Mouse (Mus musculus) MEL (cell line): Measurements from ENCODE around the gene Pdzd2. TPM values are rescaled to one million over a fixed set of nuclear protein-coding genes. Genes with fewer than 3 reads are reported as not detected.

Experiments
- DNase-seq: peaks from one replicate; pipeline ENCODE4 v3.0.0; 2011; ENCODE audit warnings: low read depth, low spot score
- H3K27ac ChIP-seq: 2 replicates; pipeline ENCODE4 v1.5.1; 2012; ENCODE audit warnings: low read depth, mild to moderate bottlenecking, control low read depth, low read length, moderate library complexity; ENCODE audit not compliant: control insufficient read depth
- H3K27me3 ChIP-seq, 2 experiments: fragments of 150-350 bp in 1 of 2; sonication (generic) in 1 of 2; 2 replicates each; pipeline ENCODE4 v1.6.1; 2012; ENCODE audit warnings: low read length in 2 of 2, mild to moderate bottlenecking in 2 of 2, improper control_type of control experiment in 1 of 2, moderate library complexity in 1 of 2; ENCODE audit not compliant: insufficient read depth in 2 of 2, control insufficient read depth in 1 of 2
- H3K36me3 ChIP-seq, 2 experiments: 2 replicates each; pipeline ENCODE4 v1.6.1; 2012 to 2014; ENCODE audit warnings: low read length in 2 of 2, improper control_type of control experiment in 1 of 2, inconsistent platforms in 1 of 2, mild to moderate bottlenecking in 1 of 2; ENCODE audit not compliant: insufficient read depth in 2 of 2, control insufficient read depth in 1 of 2
- H3K4me1 ChIP-seq, 2 experiments: fragments of 150-350 bp in 1 of 2; sonication (generic) in 1 of 2; 2 replicates each; pipeline ENCODE4 v1.6.1; 2012; ENCODE audit warnings: low read length in 2 of 2, improper control_type of control experiment in 1 of 2, mild to moderate bottlenecking in 1 of 2; ENCODE audit not compliant: insufficient read depth in 2 of 2, control insufficient read depth in 1 of 2
- H3K4me3 ChIP-seq, 2 experiments: fragments of 150-350 bp in 1 of 2; sonication (generic) in 1 of 2; 2 replicates each; pipeline ENCODE4 v1.5.1; 2012; ENCODE audit warnings: low read depth in 2 of 2, low read length in 2 of 2, mild to moderate bottlenecking in 2 of 2, moderate library complexity in 2 of 2, control low read depth in 1 of 2, improper control_type of control experiment in 1 of 2; ENCODE audit not compliant: control insufficient read depth in 1 of 2, insufficient read depth in 1 of 2
- H3K79me2 ChIP-seq: 2 replicates; pipeline ENCODE4 v1.6.1; 2012; ENCODE audit warnings: mild to moderate bottlenecking, low read length, moderate library complexity; ENCODE audit not compliant: control insufficient read depth, poor library complexity, insufficient read depth
- H3K9ac ChIP-seq: 2 replicates; pipeline ENCODE4 v1.6.1; 2012; ENCODE audit warnings: low read depth, mild to moderate bottlenecking, control low read depth, low read length, moderate library complexity; ENCODE audit not compliant: control insufficient read depth, poor library complexity, severe bottlenecking
- H3K9me3 ChIP-seq: fragments of 150-350 bp; sonication (generic); replicated peaks from 2 replicates; pipeline ENCODE4 v1.6.1; 2012; ENCODE audit warnings: mild to moderate bottlenecking, low read length, improper control_type of control experiment, moderate library complexity; ENCODE audit not compliant: insufficient read depth
- BHLHE40 ChIP-seq: IDR thresholded peaks from 2 replicates; pipeline ENCODE4 v1.6.1; 2012; ENCODE audit warnings: low read depth, mild to moderate bottlenecking, inconsistent platforms, low read length, improper control_type of control experiment, borderline replicate concordance
- CHD2 ChIP-seq: IDR thresholded peaks from 2 replicates; pipeline ENCODE4 v1.6.1; 2011; ENCODE audit warnings: low read length, improper control_type of control experiment
- CTCF ChIP-seq, 3 experiments: IDR thresholded peaks in 2 of 3; conservative IDR thresholded peaks in 1 of 3; 2 replicates each; pipeline ENCODE4 v1.5.1; 2011 to 2012; ENCODE audit warnings: low read length in 3 of 3, low read depth in 2 of 3, mild to moderate bottlenecking in 2 of 3, improper control_type of control experiment in 1 of 3, inconsistent platforms in 1 of 3, mixed read lengths in 1 of 3, moderate library complexity in 1 of 3; ENCODE audit not compliant: control insufficient read depth in 1 of 3, insufficient read depth in 1 of 3, poor library complexity in 1 of 3, severe bottlenecking in 1 of 3
- ETS1 ChIP-seq: IDR thresholded peaks from 2 replicates; pipeline ENCODE4 v1.6.1; 2012; ENCODE audit warnings: low read depth, mild to moderate bottlenecking, inconsistent platforms, low read length, improper control_type of control experiment, moderate library complexity
- GABPA ChIP-seq: IDR thresholded peaks from 2 replicates; pipeline ENCODE4 v1.6.1; 2012; ENCODE audit warnings: low read depth, mild to moderate bottlenecking, inconsistent platforms, low read length, improper control_type of control experiment, moderate library complexity
- HCFC1 ChIP-seq: IDR thresholded peaks from 2 replicates; pipeline ENCODE4 v1.6.1; 2012; ENCODE audit warnings: low read depth, mild to moderate bottlenecking, inconsistent platforms, low read length, improper control_type of control experiment, moderate library complexity
- MEF2A ChIP-seq: IDR thresholded peaks from 2 replicates; pipeline ENCODE4 v1.6.1; 2014; ENCODE audit warnings: low read depth, mild to moderate bottlenecking, inconsistent platforms, low read length, improper control_type of control experiment; ENCODE audit not compliant: poor library complexity, insufficient replicate concordance, severe bottlenecking; ENCODE audit errors: extremely low read depth
- MXI1 ChIP-seq: IDR thresholded peaks from 2 replicates; pipeline ENCODE4 v1.6.1; 2011; ENCODE audit warnings: mild to moderate bottlenecking, low read depth, low read length, improper control_type of control experiment
- NRF1 ChIP-seq: IDR thresholded peaks from 2 replicates; pipeline ENCODE4 v1.6.1; 2014; ENCODE audit warnings: low read depth, mild to moderate bottlenecking, inconsistent platforms, low read length, improper control_type of control experiment, moderate library complexity; ENCODE audit not compliant: poor library complexity, insufficient read depth, severe bottlenecking
- POLR2A ChIP-seq, 2 experiments: IDR thresholded peaks; 2 replicates each; pipeline ENCODE4 v1.6.1; 2011 to 2012; ENCODE audit warnings: low read length in 2 of 2, mild to moderate bottlenecking in 2 of 2, control low read depth in 1 of 2, improper control_type of control experiment in 1 of 2, low read depth in 1 of 2, moderate library complexity in 1 of 2; ENCODE audit not compliant: control insufficient read depth in 1 of 2, insufficient read depth in 1 of 2, poor library complexity in 1 of 2
- POLR2AphosphoS5 ChIP-seq: IDR thresholded peaks from 2 replicates; pipeline ENCODE4 v1.6.1; 2012; ENCODE audit warnings: low read depth, borderline replicate concordance, mild to moderate bottlenecking, inconsistent platforms, low read length, moderate library complexity, mixed read lengths
- RAD21 ChIP-seq: IDR thresholded peaks from 2 replicates; pipeline ENCODE4 v1.6.1; 2011; ENCODE audit warnings: mild to moderate bottlenecking, low read depth, low read length, improper control_type of control experiment
- RCOR1 ChIP-seq: IDR thresholded peaks from 2 replicates; pipeline ENCODE4 v1.6.1; 2012; ENCODE audit warnings: low read depth, mild to moderate bottlenecking, inconsistent platforms, low read length, improper control_type of control experiment
- SMC3 ChIP-seq: IDR thresholded peaks from 2 replicates; pipeline ENCODE4 v1.6.1; 2011; ENCODE audit warnings: low read depth, low read length, improper control_type of control experiment
- TAL1 ChIP-seq: IDR thresholded peaks from 2 replicates; pipeline ENCODE4 v1.6.1; 2012; ENCODE audit warnings: mild to moderate bottlenecking, inconsistent platforms, low read length, moderate library complexity, mixed read lengths
- TBP ChIP-seq: IDR thresholded peaks from 2 replicates; pipeline ENCODE4 v1.8.0; 2011; ENCODE audit warnings: low read depth, low read length, improper control_type of control experiment
- TCF12 ChIP-seq: IDR thresholded peaks from 2 replicates; pipeline ENCODE4 v1.6.1; 2014; ENCODE audit warnings: low read depth, mild to moderate bottlenecking, inconsistent platforms, low read length, improper control_type of control experiment, moderate library complexity
- UBTF ChIP-seq: IDR thresholded peaks from 2 replicates; pipeline ENCODE4 v1.6.1; 2012; ENCODE audit warnings: low read depth, mild to moderate bottlenecking, inconsistent platforms, low read length, improper control_type of control experiment, moderate library complexity, borderline replicate concordance; ENCODE audit not compliant: insufficient read depth
- USF1 ChIP-seq: IDR thresholded peaks from 2 replicates; pipeline ENCODE4 v1.6.1; 2014; ENCODE audit warnings: low read depth, mild to moderate bottlenecking, inconsistent platforms, low read length, improper control_type of control experiment, moderate library complexity
- ZMIZ1 ChIP-seq: IDR thresholded peaks from 2 replicates; pipeline ENCODE4 v1.6.1; 2012; ENCODE audit warnings: low read depth, mild to moderate bottlenecking, inconsistent platforms, low read length, improper control_type of control experiment, moderate library complexity
- ZNF384 ChIP-seq: IDR thresholded peaks from 2 replicates; pipeline ENCODE4 v1.6.1; 2012; ENCODE audit warnings: low read depth, mild to moderate bottlenecking, inconsistent platforms, low read length, improper control_type of control experiment
- polyA plus RNA-seq, 2 experiments: library from polyadenylated mRNA; stranded (reverse) in 1 of 2; unstranded in 1 of 2; fragments of >175 nt in 1 of 2; fragments of >200 nt in 1 of 2; gene quantifications; 2 replicates each; pipeline versions ENCODE4 v1.2.1 to v1.2.4; 2012; ENCODE audit warnings: low replicate concordance in 2 of 2, low read depth in 1 of 2; ENCODE audit not compliant: insufficient read length in 2 of 2, insufficient read depth in 1 of 2, missing spikeins in 1 of 2
- total RNA-seq: library from RNA; depleted of rRNA; stranded (reverse); fragments of 300-350 nt; gene quantifications from 2 replicates; pipeline ENCODE4 v1.2.3, GENCODE M21; 2012

The Pdzd2 gene
- total and polyA plus RNA-seq, 3 experiments: 0.15 to 0.33 TPM; not detected in 1

DNA sequence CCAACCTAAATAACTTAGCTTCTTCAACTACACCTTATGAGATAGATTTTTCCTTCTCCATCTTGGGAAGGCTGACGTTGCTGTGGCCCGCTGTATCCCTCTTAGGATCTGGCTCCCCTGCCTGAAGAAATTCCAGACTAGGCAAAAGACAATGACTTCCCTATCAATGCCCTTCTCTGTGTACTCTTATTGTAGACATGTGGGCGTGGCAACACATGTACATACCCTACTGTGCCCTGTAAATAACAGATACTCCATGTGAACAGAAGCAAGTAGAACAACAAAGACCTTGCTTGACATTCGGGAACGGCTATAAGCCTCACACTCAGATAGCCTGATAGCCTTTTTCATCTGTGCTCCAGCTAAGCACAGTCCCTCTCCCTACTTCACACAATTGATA, 295.2 kb downstream of the Pdzd2 start:
- no peak for DNase-seq
- H3K27ac ChIP-seq: no peak overlapping the region

GRCm38 (mm10) chr15:12439351-12439751, 300.4 kb downstream of the Pdzd2 start:
- H3K4me3 ChIP-seq: peak overlapping the region in 1 of 2 experiments; percentile 15; a peak in 2 of 4 replicates
- no peak overlapping the region for H3K27ac ChIP-seq

More for the DNA sequence above, 295.2 kb downstream of the Pdzd2 start:
- TF ChIP-seq ZNF384 (no peak), MEF2A (no peak), UBTF (no peak), RAD21 (no peak), ZMIZ1 (no peak)
- no peaks in the 10 kb centered on the region for H3K9me3 ChIP-seq
- H3K4me1 ChIP-seq: 0 out of 4 replicates have a peak, but pooled peaks cover 0 to 5% of the 10 kb centered on the region in 2 experiments
- no peak overlapping the region for H3K9ac ChIP-seq
- peaks cover 9 to 11% of the 10 kb centered on the region in 2 experiments; a peak in 3 of 4 replicates for H3K27me3 ChIP-seq
- H3K79me2 ChIP-seq: no peaks in the 10 kb centered on the region
- H3K4me3 ChIP-seq: no peak overlapping the region
- 0 out of 4 replicates have a peak, but pooled peaks cover 0 to under 1% of the 10 kb centered on the region in 2 experiments for H3K36me3 ChIP-seq

GRCm38 (mm10) chr15:12438691-12439090, 301.0 kb downstream of the Pdzd2 start:
- TF ChIP-seq HCFC1: no peak
- TF ChIP-seq TAL1: peak; percentile 35; the same call in 1 of the 2 replicates
- no peaks in the 10 kb centered on the region; a peak in 1 of 4 replicates for H3K27me3 ChIP-seq
- peaks cover 0 to 14% of the 10 kb centered on the region in 2 experiments; a peak in 1 of 4 replicates for H3K4me1 ChIP-seq
- H3K36me3 ChIP-seq: 0 out of 4 replicates have a peak, but pooled peaks cover 0 to 6% of the 10 kb centered on the region in 2 experiments
- no peak overlapping the region for H3K4me3 ChIP-seq
- no peaks in the 10 kb centered on the region for H3K9me3 ChIP-seq
- H3K9ac ChIP-seq: no peak overlapping the region
- H3K27ac ChIP-seq: no peak overlapping the region
- DNase-seq: no peak
- H3K79me2 ChIP-seq: no peaks in the 10 kb centered on the region

More at GRCm38 (mm10) chr15:12439351-12439751, 300.4 kb downstream of the Pdzd2 start:
- Histone ChIP-seq H3K79me2 (no peaks in the 10 kb centered on the region), H3K36me3 (0 out of 4 replicates have a peak, but pooled peaks cover 0 to 6% of the 10 kb centered on the region in 2 experiments), H3K27me3 (no peaks in the 10 kb centered on the region)
- TF ChIP-seq SMC3: no peak
- TF ChIP-seq BHLHE40: no peak
- TF ChIP-seq POLR2A (IDR thresholded peaks at IDR 0.05; ENCODE audit: control insufficient read depth in 1 of 2, insufficient read depth in 1 of 2, low read depth in 1 of 2, low read length in 2 of 2, poor library complexity in 1 of 2): no peak
- no peak for TF ChIP-seq POLR2AphosphoS5
- peak; percentile 46 for TF ChIP-seq TAL1
- TF ChIP-seq CTCF (IDR thresholded peaks at IDR 0.05 in 2 of 3, conservative IDR thresholded peaks at IDR 0.05 in 1 of 3; ENCODE audit: control insufficient read depth in 1 of 3, insufficient read depth in 1 of 3, low read depth in 2 of 3, low read length in 3 of 3, poor library complexity in 1 of 3, severe bottlenecking in 1 of 3): no peak
- 0 out of 2 replicates have a peak, but pooled peaks have one; percentile 40 for TF ChIP-seq TBP
- TF ChIP-seq TCF12: no peak
- TF ChIP-seq ZNF384: no peak
- TF ChIP-seq MXI1: no peak
- no peak for TF ChIP-seq GABPA
- no peak for TF ChIP-seq ZMIZ1
- TF ChIP-seq ETS1: no peak
- TF ChIP-seq CHD2: no peak
- no peak for TF ChIP-seq RCOR1
- no peak for TF ChIP-seq NRF1
- no peak for TF ChIP-seq USF1
- TF ChIP-seq, all 39 proteins: peak for 2
- Histone ChIP-seq H3K4me1 (peaks cover 0 to 14% of the 10 kb centered on the region in 2 experiments; a peak in 1 of 4 replicates), H3K9ac (no peak overlapping the region), H3K9me3 (no peaks in the 10 kb centered on the region)
- peak; percentile 80 for DNase-seq
